Mouse (Mus musculus) hindbrain, embryonic 10.5 days (tissue): Measurements from ENCODE around the gene Btbd16. TPM values are rescaled to one million over a fixed set of nuclear protein-coding genes. Genes with fewer than 3 reads are reported as not detected.
A peak's percentile ranks its signal among the peaks of the same experiment; 100 is the strongest.

Experiments used
- DNase-seq: peaks from one replicate; pipeline ENCODE4 v3.0.0-alpha.2; 2017; ENCODE audit warnings: low spot score
- H3K27ac ChIP-seq: fragments of 300-500 bp; sonication (generic); 2 replicates; pipeline ENCODE4 v1.5.1; 2016; ENCODE audit warnings: mild to moderate bottlenecking, moderate library complexity
- H3K27me3 ChIP-seq: fragments of 300-500 bp; sonication (generic); 2 replicates; pipeline ENCODE4 v1.6.1; 2016; ENCODE audit warnings: mild to moderate bottlenecking; ENCODE audit not compliant: poor library complexity, insufficient read depth, severe bottlenecking
- H3K36me3 ChIP-seq: fragments of 300-500 bp; sonication (generic); 2 replicates; pipeline ENCODE4 v1.6.1; 2016; ENCODE audit warnings: mild to moderate bottlenecking, moderate library complexity
- H3K4me1 ChIP-seq: fragments of 300-500 bp; sonication (generic); replicated peaks from 2 replicates; pipeline ENCODE4 v1.6.1; 2016; ENCODE audit warnings: mild to moderate bottlenecking
- H3K4me3 ChIP-seq: fragments of 300-500 bp; sonication (generic); 2 replicates; pipeline ENCODE4 v1.5.1; 2016; ENCODE audit warnings: mild to moderate bottlenecking, moderate library complexity
- H3K9me3 ChIP-seq: fragments of 300-500 bp; sonication (generic); 2 replicates; pipeline ENCODE4 v1.6.1; 2016; ENCODE audit warnings: mild to moderate bottlenecking, moderate library complexity
- WGBS: fragments of 180-500 bp; shearing (Covaris S2); methylation state at CpG from one replicate; pipeline ENCODE4 v1.1.7; 2016; 5-methylcytosine and 5-hydroxymethylcytosine counted together
- polyA plus RNA-seq: library from polyadenylated mRNA; unstranded; fragments of >200 nt; fragmentation: Nextera tagmentation; extraction: Ambion mirVana; gene quantifications from 2 replicates; pipeline ENCODE4 v1.2.1, GENCODE M21; 2016

Btbd16 gene
- polyA plus RNA-seq, 1 experiment from 2014 or later: not detected

DNA sequence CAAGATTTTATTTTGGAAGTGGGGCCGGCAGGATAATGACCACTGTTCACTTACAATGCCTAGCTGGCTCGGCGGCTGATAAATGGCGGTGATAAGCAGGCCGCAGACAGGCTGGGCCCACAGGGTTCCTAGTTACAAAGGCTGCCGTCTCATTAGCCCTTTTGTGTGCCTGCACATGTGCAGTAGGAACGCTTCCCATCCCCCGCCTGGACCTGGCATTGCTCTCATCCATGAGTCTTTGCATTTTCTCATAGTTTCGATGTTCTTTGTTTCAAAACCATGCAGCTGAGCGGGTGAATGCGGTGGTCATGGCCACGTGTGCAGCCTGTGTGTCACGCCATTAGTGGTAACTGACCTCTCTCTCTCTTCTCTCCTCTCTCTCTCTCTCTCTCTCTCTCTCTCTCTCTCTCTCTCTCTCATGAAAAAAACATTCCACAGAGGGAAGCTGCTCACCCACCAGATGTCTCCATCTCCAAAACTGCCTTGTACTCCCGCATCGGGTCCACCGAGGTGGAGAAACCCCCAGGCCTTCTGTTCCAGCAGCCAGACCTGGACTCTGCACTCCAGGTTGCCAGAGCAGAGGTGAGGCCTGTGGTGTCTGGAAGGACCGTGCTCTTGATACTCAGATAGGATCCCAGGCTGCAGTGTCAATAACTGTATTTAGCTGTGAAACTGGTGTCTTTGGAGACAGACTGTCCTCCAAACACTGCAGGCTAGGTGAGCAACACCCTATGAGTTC lies 22.9 kb upstream of the Btbd16 start:
- WGBS: 39% methylated on average over 17 of the region's 17 CpGs
- peaks cover 84% of the 10 kb centered on the region for H3K36me3 ChIP-seq
- no peaks in the 10 kb centered on the region for H3K9me3 ChIP-seq
- peak overlapping the region; percentile 87 for H3K27ac ChIP-seq
- no peaks in the 10 kb centered on the region for H3K27me3 ChIP-seq
- peaks cover 50% of the 10 kb centered on the region for H3K4me1 ChIP-seq
- H3K4me3 ChIP-seq: peak overlapping the region; percentile 2; the same call in 1 of the 2 replicates
- peak; percentile 76 for DNase-seq

DNA sequence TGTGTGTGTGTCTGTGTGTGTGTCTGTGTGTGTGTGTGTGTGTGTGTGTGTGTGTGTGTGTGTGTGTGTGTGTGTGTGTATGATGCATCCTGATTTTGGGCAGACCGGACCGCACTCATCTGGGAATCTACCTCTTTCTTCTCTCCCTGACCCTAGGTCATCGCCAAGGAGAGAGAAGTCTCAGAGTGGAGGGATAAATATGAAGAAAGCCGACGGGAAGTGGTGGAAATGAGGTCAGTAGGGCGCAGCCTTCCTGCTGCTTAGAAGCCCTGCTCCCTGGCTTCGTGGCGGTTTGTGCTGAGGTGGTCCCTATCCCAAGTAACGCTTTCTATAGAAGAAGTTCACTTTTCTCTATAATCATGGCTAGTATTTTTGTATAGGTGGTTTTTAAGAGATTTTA lies 22.2 kb upstream of the Btbd16 start:
- peak; percentile 34 for DNase-seq
- Histone ChIP-seq H3K36me3 (peaks cover 85% of the 10 kb centered on the region), H3K27ac (peak overlapping the region; percentile 87), H3K4me3 (no peak overlapping the region), H3K4me1 (peaks cover 55% of the 10 kb centered on the region), H3K9me3 (no peaks in the 10 kb centered on the region), H3K27me3 (no peaks in the 10 kb centered on the region)
- 35% methylated on average over 9 of the region's 9 CpGs for WGBS

DNA sequence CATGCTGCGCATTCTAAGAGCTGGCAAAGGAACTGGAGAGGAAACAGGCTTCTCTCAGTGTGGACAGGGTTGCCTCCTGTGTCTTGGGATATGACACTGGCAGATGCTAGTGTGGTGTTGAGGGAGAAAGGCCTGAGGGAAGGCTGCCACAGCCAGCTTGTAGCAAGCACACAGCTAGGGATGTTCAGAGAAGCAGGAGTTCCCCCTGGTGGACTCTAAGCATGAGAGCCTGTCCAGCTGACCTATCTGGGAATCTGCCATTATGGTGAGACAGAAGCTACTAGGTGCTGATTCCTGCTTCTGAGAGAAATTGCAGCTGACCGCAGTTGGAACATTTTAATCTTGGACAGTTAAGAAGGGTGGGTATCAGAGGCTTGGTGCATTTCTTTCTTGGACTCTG lies 19.1 kb upstream of the Btbd16 start:
- H3K27me3 ChIP-seq: no peaks in the 10 kb centered on the region
- peaks cover 46% of the 10 kb centered on the region for H3K4me1 ChIP-seq
- peaks cover 85% of the 10 kb centered on the region for H3K36me3 ChIP-seq
- H3K4me3 ChIP-seq: no peak overlapping the region
- WGBS: 94% methylated on average over 2 of the region's 2 CpGs
- H3K9me3 ChIP-seq: no peaks in the 10 kb centered on the region
- H3K27ac ChIP-seq: no peak overlapping the region; the same call in 1 of the 2 replicates
- DNase-seq: peak; percentile 25

DNA sequence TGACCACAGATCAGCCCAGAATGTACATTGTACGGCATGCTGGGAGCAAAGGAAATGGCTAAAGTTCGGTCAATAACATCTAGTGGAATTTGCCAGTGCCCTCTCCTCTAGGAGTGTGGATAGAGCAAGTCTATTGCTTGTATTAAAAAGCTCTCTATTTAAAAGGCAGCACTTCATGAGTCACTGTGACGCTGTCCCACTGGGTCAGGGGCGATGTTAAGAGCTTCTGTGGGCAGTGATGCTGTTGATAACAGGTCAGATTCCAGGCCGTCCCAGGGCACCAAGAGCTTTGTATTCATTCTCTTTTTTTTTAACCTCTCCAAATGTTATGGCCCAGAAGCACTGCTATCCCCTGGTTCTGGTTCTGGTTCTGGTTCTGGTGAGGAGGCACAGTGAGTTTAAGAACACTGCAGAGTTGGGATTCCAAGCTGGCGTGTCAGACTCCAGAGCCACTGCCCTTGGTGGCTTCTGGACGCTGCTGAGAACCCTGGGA lies 17.5 kb upstream of the Btbd16 start:
- Histone ChIP-seq H3K27me3 (no peaks in the 10 kb centered on the region), H3K4me3 (no peak overlapping the region), H3K27ac (no peak overlapping the region), H3K36me3 (peaks cover 96% of the 10 kb centered on the region), H3K4me1 (peaks cover 35% of the 10 kb centered on the region), H3K9me3 (no peaks in the 10 kb centered on the region)
- WGBS: 80% methylated on average over 7 of the region's 7 CpGs
- no peak for DNase-seq

DNA sequence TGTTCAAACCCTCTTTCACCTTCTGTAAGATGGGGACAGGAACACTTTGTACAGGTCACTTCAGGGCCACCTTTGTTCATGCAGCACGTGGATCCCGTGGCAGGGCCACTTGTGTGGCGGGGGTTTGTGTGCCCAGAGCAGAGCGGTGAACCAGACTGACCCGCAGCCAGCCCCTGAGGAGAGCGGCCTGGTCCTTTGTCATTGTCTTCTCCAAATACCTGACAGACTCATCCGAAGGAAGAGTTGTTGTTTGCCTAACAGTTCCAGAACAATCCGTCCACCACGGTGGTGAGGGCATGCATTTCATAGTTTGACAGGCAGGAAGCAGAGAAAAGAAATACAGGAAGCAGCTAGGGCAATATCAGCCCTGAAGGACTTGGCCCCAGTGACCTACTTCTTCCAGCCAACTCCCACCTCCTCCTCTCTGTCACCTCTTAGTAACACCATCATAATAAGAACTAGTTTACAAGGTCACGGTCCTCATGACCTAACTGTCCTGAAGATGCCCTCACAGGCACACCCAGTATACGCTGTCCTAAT lies 16.5 kb upstream of the Btbd16 start:
- WGBS: 84% methylated on average over 11 of the region's 11 CpGs
- Histone ChIP-seq H3K27ac (peak overlapping the region; percentile 40; the same call in 1 of the 2 replicates), H3K4me3 (no peak overlapping the region), H3K27me3 (no peaks in the 10 kb centered on the region), H3K9me3 (no peaks in the 10 kb centered on the region), H3K36me3 (peaks cover 90% of the 10 kb centered on the region), H3K4me1 (peaks cover 31% of the 10 kb centered on the region)
- DNase-seq: no peak

DNA sequence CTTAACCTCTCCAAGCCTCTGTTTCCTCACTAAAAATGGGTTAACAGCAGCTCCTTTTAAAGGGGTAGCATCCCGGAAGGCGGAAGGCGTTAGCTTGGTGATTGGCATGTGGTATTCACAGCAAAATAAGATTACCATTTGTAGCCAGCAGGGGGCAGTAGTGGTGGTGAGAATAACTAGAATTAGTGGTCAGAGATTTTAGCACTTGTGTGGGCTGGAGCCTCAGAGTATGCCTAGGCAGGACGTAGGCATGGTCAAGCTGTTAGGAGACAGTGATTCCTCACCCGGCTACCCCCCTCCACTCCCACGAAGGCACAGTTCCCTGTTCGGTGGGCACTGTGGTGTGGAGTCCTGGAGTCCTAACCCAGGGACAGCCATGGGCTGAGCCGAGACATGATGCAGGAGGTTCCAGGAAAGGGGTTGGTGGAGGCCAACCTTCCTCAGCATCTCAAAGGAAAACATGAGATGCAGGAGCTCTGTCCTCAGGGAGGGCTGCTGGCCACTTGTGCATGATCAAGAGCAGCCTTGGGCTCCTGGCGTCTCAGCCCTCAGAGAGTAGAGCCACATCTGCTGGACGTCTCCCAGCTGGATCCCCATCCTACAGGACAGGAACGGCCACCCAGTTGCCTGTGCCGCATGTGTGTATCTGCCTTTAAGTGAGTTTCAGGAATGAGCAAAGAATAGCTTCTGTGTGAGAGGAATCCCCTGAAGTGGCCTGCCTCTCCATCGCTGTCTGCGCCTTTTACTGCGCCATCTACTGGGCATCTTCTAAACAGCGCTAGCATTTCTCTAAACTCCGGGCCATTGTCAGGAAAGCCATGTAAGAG lies 11.6 kb upstream of the Btbd16 start:
- Histone ChIP-seq H3K27me3 (no peaks in the 10 kb centered on the region), H3K27ac (peak overlapping the region; percentile 71)
- 42% methylated on average over 17 of the region's 17 CpGs for WGBS

DNA sequence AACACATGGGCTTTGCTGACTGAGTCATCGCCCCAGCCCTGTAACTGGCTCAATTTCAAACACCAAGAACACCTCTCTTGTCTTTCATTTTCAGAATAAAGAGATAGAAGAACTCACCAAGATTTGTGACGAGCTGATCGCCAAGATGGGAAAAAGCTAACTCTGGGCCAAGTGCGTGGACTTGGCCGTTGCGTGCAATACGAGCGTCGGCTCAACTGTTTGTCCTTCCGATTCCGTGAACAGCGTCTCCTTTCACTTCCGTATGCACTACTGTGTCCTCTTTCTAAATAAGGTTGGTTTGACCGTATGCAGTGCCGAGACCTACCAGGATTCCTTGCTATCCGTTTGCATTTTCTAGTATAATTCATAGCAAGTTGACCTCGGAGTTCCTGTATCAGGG lies 9.7 kb upstream of the Btbd16 start:
- 96% methylated on average over 17 of the region's 17 CpGs for WGBS
- DNase-seq: no peak
- Histone ChIP-seq H3K36me3 (peaks cover 64% of the 10 kb centered on the region), H3K27ac (no peak overlapping the region), H3K9me3 (no peaks in the 10 kb centered on the region), H3K4me1 (peaks cover 20% of the 10 kb centered on the region), H3K4me3 (no peak overlapping the region), H3K27me3 (no peaks in the 10 kb centered on the region)

More for the DNA sequence above, 11.6 kb upstream of the Btbd16 start:
- peak; percentile 79 for DNase-seq
- H3K9me3 ChIP-seq: no peaks in the 10 kb centered on the region
- H3K4me3 ChIP-seq: no peak overlapping the region
- H3K36me3 ChIP-seq: peaks cover 81% of the 10 kb centered on the region
- peaks cover 15% of the 10 kb centered on the region for H3K4me1 ChIP-seq

DNA sequence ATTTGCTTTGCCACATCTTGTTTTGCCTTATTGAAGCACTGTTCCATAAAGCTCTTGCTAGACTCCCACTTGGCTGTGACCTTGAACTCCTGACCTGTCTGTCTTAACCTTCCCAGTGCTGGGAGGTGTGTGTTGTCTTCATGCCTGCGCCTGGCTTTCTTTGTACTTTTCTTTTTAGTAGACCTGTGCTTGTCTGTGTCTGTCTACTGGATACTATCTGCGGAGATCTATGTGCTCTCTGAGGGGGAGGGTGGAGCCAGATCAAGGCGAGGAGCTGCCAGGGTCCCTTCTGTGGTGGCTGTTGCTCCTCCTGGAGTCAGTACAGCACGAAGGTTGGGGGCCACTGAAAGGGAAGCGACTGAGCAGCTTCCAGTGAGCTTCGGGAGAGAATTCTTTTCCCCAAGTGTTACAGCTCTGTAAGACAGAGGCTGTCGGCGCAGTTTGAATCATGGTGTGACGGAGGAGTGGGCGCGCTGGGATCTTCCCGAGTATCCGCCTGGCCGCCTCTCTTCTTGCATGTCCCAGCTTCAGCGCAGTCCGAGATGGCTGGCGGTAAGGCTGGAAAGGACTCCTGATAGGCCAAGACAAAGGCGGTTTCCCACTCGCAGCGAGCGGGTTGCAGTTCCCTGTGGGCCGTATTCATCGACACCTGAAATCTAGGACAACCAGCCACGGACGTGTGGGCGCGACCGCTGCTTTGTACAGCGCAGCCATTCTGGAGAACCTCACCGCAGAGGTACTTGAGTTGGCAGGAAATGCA lies 7.3 kb upstream of the Btbd16 start:
- no peak for DNase-seq
- H3K9me3 ChIP-seq: no peaks in the 10 kb centered on the region
- WGBS: 80% methylated on average over 30 of the region's 30 CpGs
- no peak overlapping the region for H3K4me3 ChIP-seq
- peaks cover 40% of the 10 kb centered on the region for H3K36me3 ChIP-seq
- no peaks in the 10 kb centered on the region for H3K27me3 ChIP-seq
- peaks cover 12% of the 10 kb centered on the region for H3K4me1 ChIP-seq
- no peak overlapping the region for H3K27ac ChIP-seq

DNA sequence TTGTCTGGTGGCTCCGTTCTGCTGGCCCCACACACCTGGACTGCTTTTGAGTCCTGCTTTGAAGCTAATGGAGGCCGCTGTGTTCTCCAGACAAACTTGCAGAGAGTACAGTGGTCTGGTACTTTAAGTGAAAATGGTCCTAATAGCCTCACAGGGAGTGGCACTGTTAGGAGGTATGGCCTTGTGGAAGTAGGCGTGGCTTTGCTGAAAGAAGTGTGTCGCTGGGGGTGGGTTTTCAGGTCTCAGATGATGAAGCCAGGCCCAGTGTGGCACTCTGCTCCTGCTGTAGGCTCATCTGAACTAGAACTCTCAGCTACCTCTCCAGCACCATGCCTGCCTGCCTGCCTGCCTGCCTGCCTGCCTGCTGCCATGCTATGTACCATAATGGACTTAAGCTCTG lies 5.7 kb upstream of the Btbd16 start:
- Histone ChIP-seq H3K4me3 (no peak overlapping the region), H3K27me3 (peaks cover 5% of the 10 kb centered on the region; the same call in 1 of the 2 replicates), H3K9me3 (no peaks in the 10 kb centered on the region), H3K36me3 (peaks cover 37% of the 10 kb centered on the region), H3K4me1 (peaks cover 6% of the 10 kb centered on the region; the same call in 1 of the 2 replicates), H3K27ac (no peak overlapping the region)
- no peak for DNase-seq
- 87% methylated on average over 4 of the region's 4 CpGs for WGBS

DNA sequence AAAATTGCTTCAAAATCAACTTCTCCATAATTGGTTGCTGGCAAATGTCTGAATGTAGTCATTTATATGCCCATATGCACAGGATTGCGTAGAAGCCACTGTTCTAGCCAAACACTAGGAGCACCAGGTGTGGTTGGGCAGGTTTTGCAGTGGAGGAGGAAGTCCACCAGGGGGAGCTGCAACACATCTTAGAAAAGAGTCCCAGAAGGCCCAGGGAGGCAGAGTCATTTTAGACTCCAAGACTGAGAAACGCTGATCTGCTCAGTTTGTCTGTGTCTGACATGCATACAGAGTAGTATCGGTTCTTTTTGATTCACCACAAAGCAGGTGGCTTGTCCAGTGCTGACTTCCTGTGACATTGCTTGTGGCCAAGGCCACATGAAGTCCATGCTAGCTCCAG lies 3.2 kb upstream of the Btbd16 start:
- H3K4me1 ChIP-seq: peaks cover 8% of the 10 kb centered on the region; the same call in 1 of the 2 replicates
- H3K9me3 ChIP-seq: no peaks in the 10 kb centered on the region
- H3K36me3 ChIP-seq: peaks cover 14% of the 10 kb centered on the region
- no peak overlapping the region for H3K27ac ChIP-seq
- H3K4me3 ChIP-seq: no peak overlapping the region
- peaks cover 5% of the 10 kb centered on the region; the same call in 1 of the 2 replicates for H3K27me3 ChIP-seq
- DNase-seq: peak; percentile 79
- WGBS: 41% methylated on average over 3 of the region's 3 CpGs

DNA sequence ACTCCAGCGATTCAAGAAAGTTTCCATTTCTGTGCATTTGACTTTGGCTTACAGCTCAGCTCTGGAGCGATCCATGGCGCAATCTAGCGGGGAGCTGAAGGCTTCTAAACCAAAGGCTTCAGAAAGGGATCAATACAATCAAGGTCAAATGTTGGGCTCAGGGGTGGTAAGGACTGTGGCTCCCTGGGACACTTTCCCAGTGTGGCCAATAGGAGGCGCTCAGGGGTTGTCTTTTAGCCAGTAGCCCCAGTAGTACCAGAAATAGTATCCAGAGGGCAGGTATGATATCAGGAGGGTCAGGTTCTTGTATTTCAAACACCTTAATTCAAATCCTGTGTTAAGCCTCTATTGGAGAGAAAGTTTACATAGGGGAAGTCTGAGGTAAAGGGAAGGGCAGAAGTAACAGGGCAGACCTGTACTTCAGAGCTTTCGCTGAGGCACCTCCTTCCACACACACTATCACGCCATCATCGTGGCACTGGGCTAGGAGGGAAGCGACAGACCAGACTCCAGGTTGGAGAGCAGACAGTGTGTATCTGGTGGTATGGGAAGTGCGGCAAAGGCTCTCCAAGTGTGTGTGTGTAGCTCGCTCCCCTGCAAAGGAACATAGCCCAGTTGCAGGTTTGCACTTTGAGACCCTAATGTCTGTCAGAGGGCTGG lies 568 bp upstream of the Btbd16 start:
- Histone ChIP-seq H3K27me3 (peaks cover 5% of the 10 kb centered on the region; the same call in 1 of the 2 replicates), H3K4me1 (peaks cover 3% of the 10 kb centered on the region; the same call in 1 of the 2 replicates), H3K27ac (no peak overlapping the region), H3K4me3 (no peak overlapping the region), H3K36me3 (no peaks in the 10 kb centered on the region), H3K9me3 (no peaks in the 10 kb centered on the region)
- peak; percentile 35 for DNase-seq
- WGBS: 66% methylated on average over 11 of the region's 11 CpGs
